Mouse (Mus musculus) gastrocnemius, postnatal 10 days (tissue): Measurements from ENCODE around the gene Mrc2. TPM values are rescaled to one million over a fixed set of nuclear protein-coding genes. Genes with fewer than 3 reads are reported as not detected.
A peak's percentile ranks its signal among the peaks of the same experiment; 100 is the strongest.

Experiments
- DNase-seq: peaks from one replicate; pipeline ENCODE4 v3.0.0; 2021; ENCODE audit warnings: mixed read lengths
- long read RNA-seq, 2 experiments: library from polyadenylated mRNA; stranded (forward); transcript quantifications; one replicate each; pipeline ENCODE4 v2.0.0; 2021
- total RNA-seq, 2 experiments: library from RNA; stranded (reverse); gene quantifications; 2 replicates each; pipeline ENCODE4 v1.2.3; 2021

Mrc2 gene
- 10 to 100 TPM; 42.2 to 70.8 TPM for total RNA-seq
- long read RNA-seq, experiment 1, full-length matches to known transcripts, result 16 of 45 reads
- long read RNA-seq, experiment 1, partial matches to known transcripts, result 25 of 45 reads
- long read RNA-seq, experiment 1, other reads (novel, unspliced or antisense), result 4 of 45 reads
- long read RNA-seq, experiment 2, full-length matches to known transcripts, result 12 of 36 reads
- long read RNA-seq, experiment 2, partial matches to known transcripts, result 19 of 36 reads
- long read RNA-seq, experiment 2, other reads (novel, unspliced or antisense), result 5 of 36 reads

DNA sequence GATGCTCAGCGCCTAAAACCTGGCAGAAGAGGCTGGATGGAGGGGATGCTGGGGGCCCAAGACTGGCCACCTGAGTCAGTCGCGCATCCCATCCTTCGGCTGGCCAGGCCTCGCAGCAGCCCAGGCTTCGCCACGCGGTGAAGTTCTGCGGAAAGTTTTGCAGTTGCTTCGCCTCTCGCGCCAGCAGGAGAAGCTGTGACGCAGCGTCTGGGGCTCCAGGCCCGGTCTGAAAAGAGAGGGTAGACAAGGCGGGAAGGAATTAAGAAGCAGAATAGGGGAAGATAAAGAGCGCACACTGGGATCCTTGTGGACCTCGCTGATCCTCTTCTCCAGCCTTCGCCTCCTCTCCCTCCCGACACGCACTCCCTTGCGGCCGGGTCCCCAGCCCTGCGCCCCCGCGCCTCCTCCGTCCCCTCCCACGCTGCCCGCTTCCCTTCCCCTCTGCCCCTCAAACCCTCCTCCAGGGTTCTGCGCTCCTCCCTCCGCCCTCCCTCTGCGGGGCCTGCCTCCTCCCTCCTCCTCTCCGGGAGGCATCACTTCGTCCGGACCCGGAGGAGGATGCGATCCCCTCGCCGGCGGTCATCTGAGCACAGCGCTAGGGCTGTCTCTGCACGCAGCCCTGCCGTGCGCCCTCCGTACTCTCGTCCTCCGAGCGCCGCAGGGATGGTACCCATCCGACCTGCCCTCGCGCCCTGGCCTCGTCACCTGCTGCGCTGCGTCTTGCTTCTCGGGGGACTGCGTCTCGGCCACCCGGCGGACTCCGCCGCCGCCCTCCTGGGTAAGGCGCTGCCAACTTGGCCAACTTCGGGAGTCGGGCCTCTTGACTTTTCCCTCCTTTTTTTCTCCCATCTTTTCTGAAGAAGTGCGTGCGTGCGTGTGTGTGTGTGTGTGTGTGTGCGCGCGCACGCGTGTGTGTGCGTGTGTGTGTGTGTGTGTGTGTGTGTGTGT, at the start of gene Mrc2:
Gene Mrc2, plus strand, starts transcription at position 520 of the 948 bp plus-strand sequence.
- DNase-seq, result peak; percentile 72

DNA sequence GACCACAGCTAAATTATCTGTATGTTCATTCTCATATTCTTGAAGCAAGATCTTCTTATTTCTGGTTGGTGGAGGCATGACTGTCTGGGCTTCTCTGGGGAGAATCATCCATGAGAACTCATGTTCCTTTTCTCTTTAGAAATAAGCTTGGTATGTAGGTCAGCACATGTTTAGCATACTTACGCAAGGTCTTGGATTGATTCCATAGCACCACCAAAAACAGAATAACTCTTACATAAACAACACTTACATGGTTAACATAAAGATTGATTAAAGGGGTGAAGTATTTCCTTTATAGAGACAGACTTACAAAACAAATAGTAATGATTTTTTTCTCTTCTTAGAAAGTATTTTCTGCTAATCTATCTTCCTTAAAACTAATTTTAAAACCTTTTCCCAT, 46.1 kb upstream of the Mrc2 start:
- no peak for DNase-seq

DNA sequence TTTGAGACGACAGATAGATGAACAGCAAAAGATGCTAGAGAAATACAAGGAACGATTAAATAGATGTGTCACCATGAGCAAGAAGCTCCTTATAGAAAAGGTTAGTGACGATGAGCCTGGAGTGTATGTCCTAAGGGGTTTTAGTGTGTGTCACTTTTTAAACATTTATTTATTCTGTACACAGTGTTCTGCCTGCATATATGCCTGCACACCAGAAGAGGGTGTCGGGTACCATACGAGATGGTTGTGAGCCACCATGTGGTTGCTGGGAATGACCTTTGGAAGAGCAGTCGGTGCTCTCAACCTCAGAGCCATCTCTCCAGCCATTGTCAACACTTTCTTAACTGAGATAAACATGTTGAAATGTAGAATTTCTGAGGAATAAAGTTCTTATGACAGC, 45.7 kb upstream of the Mrc2 start:
- DNase-seq, result no peak

- DNase-seq, result no peak
These were observed 45.1 kb upstream of the Mrc2 start for GRCm38 (mm10) chr11:105247321-105247720.

GRCm38 (mm10) chr11:105259733-105260132, 32.7 kb upstream of the Mrc2 start:
- no peak for DNase-seq

- no peak for DNase-seq
These were observed 31.3 kb upstream of the Mrc2 start for GRCm38 (mm10) chr11:105261116-105261515.

DNA sequence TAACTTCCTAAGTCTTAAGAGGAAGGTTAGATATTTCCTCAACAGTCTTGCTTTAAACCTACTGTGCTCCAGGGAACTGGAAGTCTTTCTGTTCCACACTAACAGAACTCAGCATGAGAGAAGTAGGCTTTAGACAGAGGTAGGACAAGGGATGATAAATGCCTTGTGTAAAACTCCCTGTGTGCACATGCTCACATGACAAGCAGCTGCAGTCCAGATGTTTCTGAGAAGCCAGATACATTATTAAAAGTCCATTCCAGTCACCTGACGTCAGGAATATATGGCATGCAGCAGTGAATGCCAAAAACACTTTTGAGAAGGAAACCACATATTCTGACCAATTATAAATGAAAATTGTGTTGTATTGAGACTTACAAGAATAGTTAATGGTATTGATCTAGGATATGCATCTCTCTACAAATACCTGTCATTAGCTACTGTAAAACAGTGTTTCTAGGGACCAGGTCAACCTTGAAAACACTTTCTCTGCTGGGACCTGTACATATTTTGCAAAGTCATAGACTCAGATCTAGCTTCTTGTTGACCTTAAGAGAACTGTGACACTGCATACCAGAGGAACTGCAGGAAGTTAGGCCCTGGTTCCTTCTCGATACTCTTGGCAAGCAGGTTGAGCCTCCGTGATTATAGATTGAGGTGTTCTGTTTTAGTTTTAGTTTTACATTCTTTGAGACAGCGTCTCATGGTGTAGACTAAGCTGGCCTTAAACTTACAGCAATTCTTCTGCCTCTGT, 30.7 kb upstream of the Mrc2 start:
- no peak for DNase-seq

- no peak for DNase-seq
These were observed 27.9 kb upstream of the Mrc2 start for GRCm38 (mm10) chr11:105264506-105264905.

- no peak for DNase-seq
These were observed 27.5 kb upstream of the Mrc2 start for GRCm38 (mm10) chr11:105264988-105265387.

DNA sequence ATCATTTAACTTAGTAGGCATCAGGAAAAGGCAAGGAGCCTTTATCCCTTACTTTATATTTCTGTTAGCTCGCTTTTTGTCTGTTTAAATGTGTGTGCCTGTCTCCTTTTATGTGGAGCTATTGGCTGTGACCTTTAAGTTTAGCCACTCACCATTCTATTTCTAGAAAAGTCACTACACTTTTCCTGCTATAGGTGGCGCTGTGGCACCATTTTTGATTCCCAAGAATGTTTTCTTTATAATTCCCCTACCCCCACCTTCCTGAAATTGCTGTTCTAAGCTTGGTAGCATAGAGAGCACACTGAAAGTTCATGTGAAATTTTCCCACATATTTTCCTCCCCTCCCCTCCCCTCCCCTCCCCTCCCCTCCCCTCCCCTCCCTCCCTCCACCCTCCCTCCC, 22.3 kb upstream of the Mrc2 start:
- peak; percentile 65 for DNase-seq

GRCm38 (mm10) chr11:105280456-105280855, 12.0 kb upstream of the Mrc2 start:
- no peak for DNase-seq

GRCm38 (mm10) chr11:105281291-105281690, 11.2 kb upstream of the Mrc2 start:
- no peak for DNase-seq

GRCm38 (mm10) chr11:105281763-105282459, 10.5 kb upstream of the Mrc2 start:
- DNase-seq, result no peak

GRCm38 (mm10) chr11:105282460-105282859, 10.0 kb upstream of the Mrc2 start:
- DNase-seq, result peak; percentile 53

- DNase-seq, result no peak
These were observed 9.4 kb upstream of the Mrc2 start for GRCm38 (mm10) chr11:105283016-105283415.

DNA sequence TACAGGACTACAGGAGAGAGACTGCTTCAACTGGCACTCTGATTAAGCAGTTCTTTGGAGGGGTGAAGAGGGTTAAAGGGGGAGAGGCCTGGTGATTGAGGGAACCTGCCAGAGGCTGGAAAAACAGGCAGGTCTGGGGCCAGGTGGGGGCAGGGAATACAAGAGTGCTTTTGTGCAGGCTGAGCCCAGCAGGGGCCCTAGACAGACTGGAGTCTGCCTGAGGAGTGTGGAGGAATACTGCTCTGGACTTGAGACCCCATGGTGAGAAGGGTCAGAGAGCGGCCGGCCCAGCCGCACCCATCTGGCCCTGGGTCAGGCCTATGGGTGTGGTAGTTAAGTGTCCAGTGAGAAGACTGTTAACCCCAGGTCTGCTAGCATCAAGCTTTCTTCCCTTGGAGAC, 6.7 kb upstream of the Mrc2 start:
- no peak for DNase-seq

GRCm38 (mm10) chr11:105289403-105289802, 3.0 kb upstream of the Mrc2 start:
- DNase-seq, result no peak

GRCm38 (mm10) chr11:105291681-105292123, 741 bp upstream of the Mrc2 start:
- no peak for DNase-seq

GRCm38 (mm10) chr11:105293101-105293581, 698 bp downstream of the Mrc2 start:
- peak; percentile 74 for DNase-seq

GRCm38 (mm10) chr11:105293901-105294494, 1.6 kb downstream of the Mrc2 start:
- DNase-seq, result no peak

DNA sequence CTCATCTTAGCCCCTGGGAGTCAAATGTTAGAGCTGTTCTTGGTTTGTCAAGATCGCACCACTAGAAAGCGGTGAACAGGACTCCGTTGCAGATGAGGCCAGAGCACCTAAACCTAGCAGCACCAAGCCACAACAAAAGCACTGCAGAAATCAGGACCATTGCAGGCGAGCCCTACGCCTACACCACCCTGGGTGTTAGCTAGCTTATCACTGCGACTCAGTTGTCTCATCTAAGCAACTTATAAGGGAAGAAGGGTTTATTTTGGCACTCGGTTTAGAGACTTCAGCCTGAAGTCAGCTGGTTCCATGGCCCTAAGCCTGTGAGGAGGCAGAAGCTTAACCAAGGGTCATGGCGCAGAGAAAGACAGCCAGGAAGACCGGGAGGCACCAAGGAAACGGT, 3.6 kb downstream of the Mrc2 start:
- DNase-seq, result no peak
